Mouse (Mus musculus): ENCODE data around the gene Lyrm9.

GRCm38 (mm10) chr11:78805691-78806137 is 20.7 kb upstream of the Lyrm9 start:
- TF ChIP-seq TAL1 (IDR thresholded peaks at IDR 0.05; ENCODE audit: low read length) = no peak
- TF ChIP-seq GATA1 (IDR thresholded peaks at IDR 0.05; ENCODE audit: low read length) = no peak
